Mouse (Mus musculus): ENCODE measurements around the gene Slco3a1.

Gene Slco3a1

DNA sequence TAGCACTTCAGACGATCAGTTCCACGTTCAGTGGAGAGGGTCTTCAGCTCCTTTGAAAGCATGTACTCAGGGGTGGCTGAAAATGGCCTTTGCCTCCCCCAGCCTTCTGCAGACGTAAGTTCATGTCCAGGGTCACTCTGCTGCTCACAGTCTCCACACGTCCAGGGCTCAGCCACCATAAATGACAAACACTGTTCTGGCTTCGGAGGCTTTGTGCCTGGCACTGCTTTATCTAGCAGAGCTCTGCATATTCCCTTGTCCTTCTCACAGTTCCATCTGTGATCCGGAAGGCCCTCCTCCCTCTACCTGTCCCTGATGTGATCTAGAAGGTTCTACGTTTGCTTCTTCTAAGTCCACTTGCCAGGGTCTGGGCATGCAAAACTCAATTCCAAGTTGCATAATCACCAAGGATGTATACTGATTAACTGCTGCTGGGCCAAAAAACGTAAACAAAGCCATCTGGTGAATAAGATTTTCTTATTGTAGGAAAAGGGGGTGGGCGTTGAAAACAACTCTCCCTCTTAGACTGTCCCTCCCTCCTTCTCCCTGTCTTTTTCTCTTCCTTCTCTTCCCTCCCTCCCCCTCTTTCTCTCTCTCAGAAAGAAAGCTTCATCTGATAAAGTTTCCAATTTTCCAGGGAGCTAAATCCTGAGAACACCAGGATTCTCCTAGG is 62.8 kb downstream of the Slco3a1 start:
- no peak overlapping the region for H3K4me3 ChIP-seq (replicated peaks; ENCODE audit: low read length)
- TF ChIP-seq CTCF (conservative IDR thresholded peaks at IDR 0.05; ENCODE audit: low read length) (no peak), NANOG (IDR thresholded peaks at IDR 0.05; ENCODE audit: borderline replicate concordance, low read length) (no peak), POU5F1 (IDR thresholded peaks at IDR 0.05; ENCODE audit: borderline replicate concordance, low read length) (no peak)
- H3K9me3 ChIP-seq (ENCODE audit: low read length): no peaks in the 10 kb centered on the region
- H3K36me3 ChIP-seq (ENCODE audit: insufficient read depth, low read length): no peaks in the 10 kb centered on the region
- no peaks in the 10 kb centered on the region for H3K4me1 ChIP-seq (replicated peaks; ENCODE audit: low read depth, low read length)
- no peaks in the 10 kb centered on the region for H3K27me3 ChIP-seq (ENCODE audit: insufficient read depth, low read length)

DNA sequence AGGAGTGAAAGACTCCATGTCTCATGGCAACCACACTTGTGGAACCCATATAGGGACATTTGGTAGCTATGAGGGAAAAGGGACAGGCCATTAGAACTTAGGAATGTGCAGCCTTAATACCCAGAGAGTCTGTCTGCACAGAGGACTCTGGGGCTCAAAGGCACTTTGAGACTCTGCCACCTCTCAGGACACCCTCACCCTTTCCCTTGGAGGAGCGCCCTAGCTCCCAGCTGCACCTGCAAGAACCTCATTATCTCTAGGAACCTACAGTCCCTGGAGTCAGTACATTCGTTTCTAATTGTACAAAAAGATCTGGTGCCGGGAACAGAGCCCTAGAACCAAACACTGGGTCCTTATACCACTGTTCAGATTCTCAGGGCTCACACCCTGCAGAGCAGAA is 66.4 kb downstream of the Slco3a1 start:
- H3K4me3 ChIP-seq (replicated peaks; ENCODE audit: low read length): no peak overlapping the region
- H3K4me1 ChIP-seq (replicated peaks; ENCODE audit: low read depth, low read length): no peaks in the 10 kb centered on the region
- no peaks in the 10 kb centered on the region for H3K9me3 ChIP-seq (ENCODE audit: low read length)
- H3K27me3 ChIP-seq (ENCODE audit: insufficient read depth, low read length): no peaks in the 10 kb centered on the region
- TF ChIP-seq CTCF (conservative IDR thresholded peaks at IDR 0.05; ENCODE audit: low read length) (no peak), POU5F1 (IDR thresholded peaks at IDR 0.05; ENCODE audit: borderline replicate concordance, low read length) (no peak), NANOG (IDR thresholded peaks at IDR 0.05; ENCODE audit: borderline replicate concordance, low read length) (no peak)
- no peaks in the 10 kb centered on the region for H3K36me3 ChIP-seq (ENCODE audit: insufficient read depth, low read length)

DNA sequence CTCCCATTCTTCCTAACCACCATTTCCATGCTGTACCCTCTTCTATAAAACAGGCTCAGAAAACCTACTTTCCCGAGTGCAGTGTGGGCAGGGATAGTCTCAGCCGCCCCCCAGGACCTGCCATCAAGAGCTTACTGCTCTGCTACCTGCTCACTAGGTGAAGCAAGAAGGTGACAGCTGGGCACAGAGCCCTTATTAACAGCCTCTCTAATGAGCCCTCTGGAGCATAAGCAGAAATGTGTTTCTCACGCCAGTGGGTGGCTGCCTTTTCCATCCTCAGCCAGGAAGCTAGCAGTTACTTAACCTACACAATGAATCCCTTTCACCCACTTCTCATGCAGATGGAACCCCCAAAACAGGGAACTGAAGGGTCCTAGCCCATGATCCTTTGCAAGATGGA is 66.9 kb downstream of the Slco3a1 start:
- no peaks in the 10 kb centered on the region for H3K27me3 ChIP-seq (ENCODE audit: insufficient read depth, low read length)
- H3K36me3 ChIP-seq (ENCODE audit: insufficient read depth, low read length): no peaks in the 10 kb centered on the region
- H3K4me3 ChIP-seq (replicated peaks; ENCODE audit: low read length): no peak overlapping the region
- no peaks in the 10 kb centered on the region for H3K4me1 ChIP-seq (replicated peaks; ENCODE audit: low read depth, low read length)
- TF ChIP-seq CTCF (conservative IDR thresholded peaks at IDR 0.05; ENCODE audit: low read length) (no peak), NANOG (IDR thresholded peaks at IDR 0.05; ENCODE audit: borderline replicate concordance, low read length) (no peak), POU5F1 (IDR thresholded peaks at IDR 0.05; ENCODE audit: borderline replicate concordance, low read length) (no peak)
- H3K9me3 ChIP-seq (ENCODE audit: low read length): no peaks in the 10 kb centered on the region

GRCm38 (mm10) chr7:74486083-74486482 is 68.5 kb downstream of the Slco3a1 start:
- Histone ChIP-seq H3K27me3 (ENCODE audit: insufficient read depth, low read length) (no peaks in the 10 kb centered on the region), H3K4me3 (replicated peaks; ENCODE audit: low read length) (no peak overlapping the region), H3K9me3 (ENCODE audit: low read length) (no peaks in the 10 kb centered on the region), H3K36me3 (ENCODE audit: insufficient read depth, low read length) (no peaks in the 10 kb centered on the region), H3K4me1 (replicated peaks; ENCODE audit: low read depth, low read length) (no peaks in the 10 kb centered on the region)
- TF ChIP-seq POU5F1 (IDR thresholded peaks at IDR 0.05; ENCODE audit: borderline replicate concordance, low read length) (no peak), CTCF (conservative IDR thresholded peaks at IDR 0.05; ENCODE audit: low read length) (no peak), NANOG (IDR thresholded peaks at IDR 0.05; ENCODE audit: borderline replicate concordance, low read length) (no peak)

GRCm38 (mm10) chr7:74485669-74486068 is 68.9 kb downstream of the Slco3a1 start:
- Histone ChIP-seq H3K4me3 (replicated peaks; ENCODE audit: low read length) (no peak overlapping the region), H3K4me1 (replicated peaks; ENCODE audit: low read depth, low read length) (no peaks in the 10 kb centered on the region), H3K9me3 (ENCODE audit: low read length) (no peaks in the 10 kb centered on the region), H3K36me3 (ENCODE audit: insufficient read depth, low read length) (no peaks in the 10 kb centered on the region), H3K27me3 (ENCODE audit: insufficient read depth, low read length) (no peaks in the 10 kb centered on the region)
- TF ChIP-seq CTCF (conservative IDR thresholded peaks at IDR 0.05; ENCODE audit: low read length) (no peak), NANOG (IDR thresholded peaks at IDR 0.05; ENCODE audit: borderline replicate concordance, low read length) (no peak), POU5F1 (IDR thresholded peaks at IDR 0.05; ENCODE audit: borderline replicate concordance, low read length) (no peak)

GRCm38 (mm10) chr7:74484024-74484385 is 70.6 kb downstream of the Slco3a1 start:
- TF ChIP-seq CTCF (conservative IDR thresholded peaks at IDR 0.05; ENCODE audit: low read length) (no peak), POU5F1 (IDR thresholded peaks at IDR 0.05; ENCODE audit: borderline replicate concordance, low read length) (no peak), NANOG (IDR thresholded peaks at IDR 0.05; ENCODE audit: borderline replicate concordance, low read length) (no peak)

GRCm38 (mm10) chr7:74483294-74484023 is 71.1 kb downstream of the Slco3a1 start:
- Histone ChIP-seq H3K27me3 (ENCODE audit: insufficient read depth, low read length) (no peaks in the 10 kb centered on the region), H3K4me1 (replicated peaks; ENCODE audit: low read depth, low read length) (no peaks in the 10 kb centered on the region), H3K4me3 (replicated peaks; ENCODE audit: low read length) (no peak overlapping the region), H3K36me3 (ENCODE audit: insufficient read depth, low read length) (no peaks in the 10 kb centered on the region), H3K9me3 (ENCODE audit: low read length) (no peaks in the 10 kb centered on the region)
- TF ChIP-seq POU5F1 (IDR thresholded peaks at IDR 0.05; ENCODE audit: borderline replicate concordance, low read length) (no peak), NANOG (IDR thresholded peaks at IDR 0.05; ENCODE audit: borderline replicate concordance, low read length) (no peak), CTCF (conservative IDR thresholded peaks at IDR 0.05; ENCODE audit: low read length) (no peak)

More at GRCm38 (mm10) chr7:74484024-74484385, 70.6 kb downstream of the Slco3a1 start:
- Histone ChIP-seq H3K27me3 (ENCODE audit: insufficient read depth, low read length) (no peaks in the 10 kb centered on the region), H3K4me1 (replicated peaks; ENCODE audit: low read depth, low read length) (no peaks in the 10 kb centered on the region), H3K36me3 (ENCODE audit: insufficient read depth, low read length) (no peaks in the 10 kb centered on the region), H3K4me3 (replicated peaks; ENCODE audit: low read length) (no peak overlapping the region), H3K9me3 (ENCODE audit: low read length) (no peaks in the 10 kb centered on the region)

DNA sequence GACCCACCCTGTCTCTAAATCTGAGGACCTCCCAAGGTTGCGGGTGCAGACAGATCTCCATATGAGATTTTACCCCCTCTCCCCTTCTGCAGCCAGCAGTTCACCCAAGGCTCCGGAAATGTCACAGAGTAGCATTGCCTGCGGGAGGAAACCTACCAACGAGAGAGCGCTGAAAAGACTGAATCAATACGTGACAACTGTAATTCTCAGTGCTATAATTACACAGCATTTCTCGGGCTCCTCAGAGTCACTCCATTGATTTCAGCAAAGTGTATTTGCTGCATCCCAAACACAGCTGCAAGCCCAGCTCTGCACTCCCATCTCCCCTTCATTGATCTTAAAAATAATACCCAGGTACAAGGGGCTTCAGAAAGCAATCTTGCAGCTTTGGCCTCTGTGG is 82.8 kb downstream of the Slco3a1 start:
- H3K9me3 ChIP-seq (ENCODE audit: low read length): no peaks in the 10 kb centered on the region
- no peaks in the 10 kb centered on the region for H3K36me3 ChIP-seq (ENCODE audit: insufficient read depth, low read length)
- TF ChIP-seq NANOG (IDR thresholded peaks at IDR 0.05; ENCODE audit: borderline replicate concordance, low read length): no peak
- TF ChIP-seq CTCF (conservative IDR thresholded peaks at IDR 0.05; ENCODE audit: low read length): no peak
- no peak for TF ChIP-seq POU5F1 (IDR thresholded peaks at IDR 0.05; ENCODE audit: borderline replicate concordance, low read length)
- H3K4me3 ChIP-seq (replicated peaks; ENCODE audit: low read length): no peak overlapping the region
- no peaks in the 10 kb centered on the region for H3K4me1 ChIP-seq (replicated peaks; ENCODE audit: low read depth, low read length)
- H3K27me3 ChIP-seq (ENCODE audit: insufficient read depth, low read length): no peaks in the 10 kb centered on the region

Measured in E14TG2a.4 (cell line).